Mouse (Mus musculus) midbrain, embryonic 16.5 days (tissue): ENCODE measurements at regions not wholly inside any gene's neighbourhood (a gene's known extent, or its start where the extent isn't known, plus 50 kb on each side); places are given as distances from the start of the nearest gene placed in this dataset.

Experiments
- ATAC-seq: fragments of 200-750 bp; cut with Nextera tagmentation; 2 replicates; pipeline ENCODE4 v1.8.0; 2017; ENCODE audit warnings: moderate TSS enrichment
- H3K27ac ChIP-seq: fragments of 300-500 bp; sonication (generic); 2 replicates; pipeline ENCODE4 v1.5.1; 2014; ENCODE audit warnings: mild to moderate bottlenecking, low read length, mixed read lengths
- H3K27me3 ChIP-seq: fragments of 300-500 bp; sonication (generic); 2 replicates; pipeline ENCODE4 v1.6.1; 2014; ENCODE audit warnings: low read depth, low read length, mixed read lengths; ENCODE audit not compliant: control insufficient read depth, insufficient read depth
- H3K36me3 ChIP-seq: fragments of 300-500 bp; sonication (generic); 2 replicates; pipeline ENCODE4 v1.6.1; 2014; ENCODE audit warnings: mild to moderate bottlenecking, low read length, moderate library complexity, mixed read lengths; ENCODE audit not compliant: control insufficient read depth, insufficient read depth
- H3K4me1 ChIP-seq: fragments of 300-500 bp; sonication (generic); 2 replicates; pipeline ENCODE4 v1.6.1; 2014; ENCODE audit warnings: mild to moderate bottlenecking, low read length, mixed read lengths; ENCODE audit not compliant: control insufficient read depth, insufficient read depth
- H3K4me2 ChIP-seq: fragments of 300-500 bp; sonication (generic); 2 replicates; pipeline ENCODE4 v1.6.1; 2014; ENCODE audit warnings: mild to moderate bottlenecking, low read length, mixed read lengths
- H3K4me3 ChIP-seq: fragments of 300-500 bp; sonication (generic); 2 replicates; pipeline ENCODE4 v1.5.1; 2014; ENCODE audit warnings: low read depth, mild to moderate bottlenecking, low read length, moderate library complexity, mixed read lengths
- H3K9ac ChIP-seq: fragments of 300-500 bp; sonication (generic); 2 replicates; pipeline ENCODE4 v1.6.1; 2014; ENCODE audit warnings: low read depth, low read length, mixed read lengths
- H3K9me3 ChIP-seq: fragments of 300-500 bp; sonication (generic); replicated peaks from 2 replicates; pipeline ENCODE4 v1.6.1; 2014; ENCODE audit warnings: mild to moderate bottlenecking, low read length, mixed read lengths; ENCODE audit not compliant: control insufficient read depth, poor library complexity, severe bottlenecking
- WGBS: fragments of 180-500 bp; shearing (Covaris S2); extraction: QIAGEN DNeasy Blood & Tissue Kit; methylation state at CpG from one replicate; pipeline ENCODE4 v1.1.7; 2014; 5-methylcytosine and 5-hydroxymethylcytosine counted together

GRCm38 (mm10) chr9:68231131-68231530 lies 390.9 kb downstream of the Vps13c start:
- Histone ChIP-seq H3K9ac (no peak overlapping the region), H3K36me3 (no peaks in the 10 kb centered on the region), H3K4me1 (no peaks in the 10 kb centered on the region), H3K9me3 (no peaks in the 10 kb centered on the region), H3K27ac (no peak overlapping the region), H3K4me3 (no peak overlapping the region), H3K4me2 (no peak overlapping the region), H3K27me3 (no peaks in the 10 kb centered on the region)
- no peak for ATAC-seq
- WGBS, result 77% methylated on average over 3 of the region's 3 CpGs

DNA sequence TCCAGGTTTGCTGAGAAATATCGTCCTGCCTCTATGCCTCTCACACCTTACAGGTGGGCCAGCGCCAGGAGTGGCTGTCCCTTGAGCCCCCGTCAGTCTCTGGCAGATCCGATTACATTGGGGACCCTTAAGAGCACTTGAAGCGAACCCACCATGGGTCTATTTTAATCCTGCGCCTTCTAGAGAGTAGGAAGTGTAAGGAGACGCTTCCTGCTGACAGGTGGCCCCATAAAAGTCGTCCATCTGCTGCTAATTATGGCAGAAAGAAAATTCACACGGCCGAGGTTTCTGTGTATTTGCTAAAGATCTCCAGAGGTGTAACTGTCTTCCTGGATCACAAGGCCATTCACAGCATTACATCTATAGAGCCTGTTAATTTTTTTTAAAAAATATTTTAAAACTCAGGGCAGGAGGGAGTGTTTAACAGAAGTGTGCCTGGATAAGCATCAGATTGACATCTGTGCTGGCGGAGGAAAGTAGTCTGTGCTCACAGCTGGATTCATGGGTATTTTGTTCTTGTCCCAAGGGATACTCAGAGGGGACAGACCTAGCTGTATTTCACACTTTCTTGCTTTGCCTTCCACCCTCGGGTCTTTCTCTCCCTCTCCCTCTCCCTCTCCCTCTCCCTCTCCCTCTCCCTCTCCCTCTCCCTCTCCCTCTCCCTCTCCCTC lies 394.9 kb downstream of the Vps13c start:
- H3K27me3 ChIP-seq, result no peaks in the 10 kb centered on the region
- WGBS, result 46% methylated on average over 12 of the region's 12 CpGs
- H3K4me3 ChIP-seq, result no peak overlapping the region
- no peaks in the 10 kb centered on the region for H3K36me3 ChIP-seq
- ATAC-seq, result no peak
- no peak overlapping the region for H3K4me2 ChIP-seq
- no peak overlapping the region for H3K27ac ChIP-seq
- no peaks in the 10 kb centered on the region for H3K4me1 ChIP-seq
- no peaks in the 10 kb centered on the region for H3K9me3 ChIP-seq
- no peak overlapping the region for H3K9ac ChIP-seq

GRCm38 (mm10) chr9:68239121-68239520 lies 398.9 kb downstream of the Vps13c start:
- no peak overlapping the region for H3K4me2 ChIP-seq
- no peak overlapping the region for H3K9ac ChIP-seq
- no peak overlapping the region for H3K4me3 ChIP-seq
- no peaks in the 10 kb centered on the region for H3K9me3 ChIP-seq
- no peaks in the 10 kb centered on the region for H3K4me1 ChIP-seq
- no peak for ATAC-seq
- H3K27ac ChIP-seq, result no peak overlapping the region
- no peaks in the 10 kb centered on the region for H3K27me3 ChIP-seq
- no peaks in the 10 kb centered on the region for H3K36me3 ChIP-seq

DNA sequence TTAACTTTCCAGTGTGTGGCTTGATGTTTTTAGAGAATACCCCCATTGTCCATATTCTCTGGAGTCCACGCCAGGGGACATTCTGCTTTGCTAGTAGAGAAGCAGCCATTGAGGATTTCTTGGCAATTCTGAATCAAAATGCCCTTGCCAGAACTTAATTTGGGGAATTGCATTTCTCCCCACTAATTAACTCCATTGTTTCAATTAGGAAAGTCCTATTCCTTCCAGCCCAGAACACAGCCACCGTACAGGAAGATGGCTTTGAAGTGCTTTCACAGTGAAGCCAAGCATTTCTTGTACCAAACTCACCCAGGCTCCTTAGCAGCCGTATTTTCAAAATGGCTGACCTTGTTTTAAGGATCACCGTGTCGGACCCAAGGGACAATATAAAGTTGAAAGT lies 399.4 kb downstream of the Vps13c start:
- H3K9me3 ChIP-seq, result no peaks in the 10 kb centered on the region
- WGBS, result 85% methylated on average over 5 of the region's 5 CpGs
- no peaks in the 10 kb centered on the region for H3K36me3 ChIP-seq
- H3K4me3 ChIP-seq, result no peak overlapping the region
- no peak overlapping the region for H3K9ac ChIP-seq
- H3K4me2 ChIP-seq, result no peak overlapping the region
- H3K27ac ChIP-seq, result no peak overlapping the region
- H3K4me1 ChIP-seq, result no peaks in the 10 kb centered on the region
- ATAC-seq, result no peak
- H3K27me3 ChIP-seq, result no peaks in the 10 kb centered on the region

DNA sequence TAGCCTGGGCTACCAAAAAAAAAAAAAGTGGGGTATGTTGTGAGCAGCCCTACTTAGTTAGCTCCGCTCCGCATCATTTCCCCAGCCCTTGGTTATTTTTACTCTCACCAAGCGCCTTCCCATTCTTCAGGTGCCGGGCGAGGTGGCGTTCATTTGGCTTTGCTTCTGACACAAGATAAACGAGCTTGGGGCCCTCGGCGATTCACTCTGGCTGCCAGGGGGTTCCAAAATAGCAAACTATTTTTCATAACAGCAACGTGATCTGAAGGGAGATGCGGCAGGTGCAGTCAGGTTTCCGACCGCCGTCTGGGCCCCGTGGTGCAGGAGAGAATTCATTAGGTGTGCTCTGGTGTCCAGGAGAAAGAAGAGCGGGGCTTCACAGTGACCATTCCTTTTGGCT lies 403.6 kb upstream of the Rora start:
- no peak for ATAC-seq
- H3K4me1 ChIP-seq, result no peaks in the 10 kb centered on the region
- no peak overlapping the region for H3K9ac ChIP-seq
- WGBS, result 91% methylated on average over 16 of the region's 16 CpGs
- no peaks in the 10 kb centered on the region for H3K9me3 ChIP-seq
- no peak overlapping the region for H3K4me2 ChIP-seq
- no peaks in the 10 kb centered on the region for H3K27me3 ChIP-seq
- no peaks in the 10 kb centered on the region for H3K36me3 ChIP-seq
- no peak overlapping the region for H3K27ac ChIP-seq
- H3K4me3 ChIP-seq, result no peak overlapping the region

DNA sequence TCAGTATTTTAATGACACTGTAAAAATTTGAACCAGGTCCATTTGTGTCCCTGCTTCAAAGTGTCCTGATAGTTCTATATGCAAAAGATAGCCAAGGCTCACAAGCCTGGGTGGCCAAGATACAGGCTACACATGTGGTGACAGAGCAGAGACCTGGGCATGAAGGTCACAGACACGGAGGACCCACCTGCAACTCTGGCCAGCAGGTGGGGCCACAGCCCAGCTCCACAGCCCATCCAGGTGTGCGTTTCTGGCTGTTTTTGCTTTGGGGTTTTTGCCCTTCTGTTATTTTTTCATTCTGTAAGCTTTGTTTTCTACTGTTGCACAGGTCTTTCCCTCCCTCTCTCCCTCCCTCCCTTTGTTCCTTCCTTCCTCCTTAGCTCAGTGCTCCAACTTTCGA lies 399.4 kb upstream of the Rora start:
- no peak overlapping the region for H3K9ac ChIP-seq
- H3K27me3 ChIP-seq, result no peaks in the 10 kb centered on the region
- 55% methylated on average over 3 of the region's 3 CpGs for WGBS
- no peaks in the 10 kb centered on the region for H3K4me1 ChIP-seq
- ATAC-seq, result no peak
- no peaks in the 10 kb centered on the region for H3K9me3 ChIP-seq
- H3K4me3 ChIP-seq, result no peak overlapping the region
- no peak overlapping the region for H3K4me2 ChIP-seq
- H3K27ac ChIP-seq, result no peak overlapping the region
- H3K36me3 ChIP-seq, result no peaks in the 10 kb centered on the region

DNA sequence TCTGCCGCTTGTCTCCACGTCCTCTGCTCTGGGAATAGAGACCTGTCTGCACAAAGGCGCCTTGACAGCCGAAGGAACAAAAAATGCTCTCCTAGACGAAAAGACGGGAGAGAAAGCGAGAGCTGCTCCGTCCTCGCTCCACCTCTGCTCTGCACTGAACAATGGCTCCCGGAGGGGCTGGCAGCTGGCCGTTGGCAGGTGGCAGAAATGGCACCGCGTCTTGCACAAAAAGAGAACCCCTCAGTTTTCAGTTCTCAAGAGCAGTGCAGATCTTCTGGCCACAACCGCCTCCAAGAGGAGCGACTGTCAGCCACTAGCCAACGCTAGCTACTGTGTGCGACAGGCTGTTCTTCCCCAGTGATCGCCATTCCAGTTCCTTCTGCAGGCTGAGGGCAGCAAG lies 385.0 kb upstream of the Rora start:
- Histone ChIP-seq H3K9ac (no peak overlapping the region), H3K36me3 (no peaks in the 10 kb centered on the region), H3K4me1 (no peaks in the 10 kb centered on the region), H3K4me2 (peak overlapping the region; percentile 37; the same call in 1 of the 2 replicates), H3K4me3 (no peak overlapping the region), H3K27me3 (no peaks in the 10 kb centered on the region), H3K27ac (peak overlapping the region; percentile 11; the same call in 1 of the 2 replicates), H3K9me3 (no peaks in the 10 kb centered on the region)
- no peak for ATAC-seq
- WGBS, result 57% methylated on average over 18 of the region's 18 CpGs

DNA sequence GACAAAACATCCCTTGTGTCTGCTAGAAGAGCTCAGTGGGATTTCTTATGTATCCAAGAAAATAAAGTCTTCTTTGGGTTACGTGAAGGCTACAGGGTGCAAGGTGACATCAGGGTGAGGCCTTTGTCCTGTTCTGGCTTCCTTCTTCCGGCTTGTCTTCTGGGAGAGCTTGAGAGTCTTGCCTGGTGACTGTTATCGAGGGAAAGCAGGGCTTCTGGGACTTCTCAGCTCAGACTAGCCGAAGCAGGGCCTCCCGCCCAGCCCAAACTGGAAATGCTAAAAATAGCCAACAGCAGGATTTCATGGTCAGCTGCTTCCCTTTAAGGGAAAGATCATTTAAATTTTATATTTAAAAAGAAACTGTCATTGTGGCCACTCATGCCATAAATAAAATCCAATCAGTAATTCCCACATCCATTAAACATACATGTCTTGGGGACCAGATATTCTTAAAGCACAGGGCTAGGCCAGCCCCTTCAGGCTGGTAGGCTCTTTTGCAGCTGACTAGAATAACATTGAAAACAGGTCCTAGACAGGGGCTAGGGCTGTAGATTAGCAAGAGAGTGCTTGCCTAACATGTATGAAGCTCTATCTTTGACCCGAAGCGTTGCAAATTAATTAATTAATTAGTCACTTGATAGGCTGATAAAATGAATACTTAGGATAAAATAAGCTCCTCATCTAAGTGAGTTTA lies 351.2 kb upstream of the Rora start:
- Histone ChIP-seq H3K4me1 (peaks cover 5% of the 10 kb centered on the region; the same call in 1 of the 2 replicates), H3K4me3 (no peak overlapping the region), H3K36me3 (no peaks in the 10 kb centered on the region), H3K9ac (no peak overlapping the region), H3K27ac (peak overlapping the region; percentile 42; the same call in 1 of the 2 replicates), H3K27me3 (no peaks in the 10 kb centered on the region), H3K9me3 (no peaks in the 10 kb centered on the region; the same call in 1 of the 2 replicates), H3K4me2 (no peak overlapping the region)
- 67% methylated on average over 7 of the region's 7 CpGs for WGBS
- no peak for ATAC-seq

DNA sequence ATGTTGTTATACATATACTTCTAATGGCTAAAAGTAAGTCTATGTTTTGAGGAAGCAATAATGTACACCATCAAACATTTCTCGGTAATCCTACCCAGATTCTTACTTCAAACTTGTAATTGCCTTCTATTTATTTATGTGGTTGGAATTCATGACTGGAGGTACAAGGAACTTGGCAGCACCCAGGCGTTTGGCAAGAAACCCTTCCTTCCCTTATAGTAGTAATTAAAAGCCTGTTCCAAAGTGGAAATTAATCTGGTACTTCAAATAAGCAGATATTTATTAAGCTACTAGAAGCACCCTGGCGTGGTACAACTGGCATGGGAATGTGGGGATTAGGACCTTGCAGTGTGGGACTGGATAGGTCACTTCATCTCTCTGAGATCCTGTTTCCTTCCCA lies 322.9 kb upstream of the Rora start:
- 87% methylated on average over 3 of the region's 3 CpGs for WGBS

More for the DNA sequence above, 322.9 kb upstream of the Rora start:
- Histone ChIP-seq H3K4me1 (no peaks in the 10 kb centered on the region), H3K9me3 (no peaks in the 10 kb centered on the region), H3K27ac (no peak overlapping the region), H3K4me3 (no peak overlapping the region), H3K27me3 (no peaks in the 10 kb centered on the region), H3K36me3 (no peaks in the 10 kb centered on the region), H3K4me2 (no peak overlapping the region), H3K9ac (no peak overlapping the region)
- no peak for ATAC-seq
